Mouse (Mus musculus): ENCODE measurements around the gene Wdr38. TPM values are rescaled to one million over a fixed set of nuclear protein-coding genes. Genes with fewer than 3 reads are reported as not detected.

Wdr38 gene
- polyA plus RNA-seq, 1 experiment from 2014 or later: 1.9 TPM

DNA sequence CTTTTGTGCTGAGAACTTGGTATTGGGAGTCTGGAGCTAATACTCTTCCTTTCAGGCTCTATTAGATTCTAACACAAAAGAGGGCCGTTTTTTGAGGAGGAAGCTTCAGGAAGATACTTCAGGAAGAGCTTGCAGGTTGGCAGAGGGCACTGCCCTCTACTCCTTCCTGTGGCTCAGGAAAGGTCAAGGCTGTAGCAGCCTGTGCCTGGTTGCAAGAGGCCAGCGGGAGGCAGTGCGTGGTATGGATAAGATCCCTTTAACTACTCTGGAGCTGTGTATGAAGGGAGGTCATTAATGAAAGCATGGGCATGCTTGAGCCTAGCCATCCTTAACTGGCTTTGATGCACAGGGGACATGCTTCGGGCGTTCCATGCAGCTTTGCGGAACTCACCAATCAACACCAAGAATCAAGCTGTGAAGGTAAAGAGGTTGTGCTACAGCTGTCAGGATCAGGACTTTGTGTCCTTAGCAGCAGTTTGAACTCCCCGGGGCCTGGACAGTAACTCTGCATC, 15.5 kb downstream of the Wdr38 start:
- H3K27me3 ChIP-seq (ENCODE audit: poor library complexity, severe bottlenecking): no peaks in the 10 kb centered on the region
- H3K4me1 ChIP-seq: peaks cover 21% of the 10 kb centered on the region
- H3K36me3 ChIP-seq (replicated peaks): peaks cover 75% of the 10 kb centered on the region
- WGBS: 88% methylated on average over 7 of the region's 7 CpGs
- H3K9me3 ChIP-seq: no peaks in the 10 kb centered on the region
- no peak overlapping the region for H3K27ac ChIP-seq
- H3K4me3 ChIP-seq: no peak overlapping the region
- DNase-seq (ENCODE audit: extremely low spot score, low spot score): no peak

DNA sequence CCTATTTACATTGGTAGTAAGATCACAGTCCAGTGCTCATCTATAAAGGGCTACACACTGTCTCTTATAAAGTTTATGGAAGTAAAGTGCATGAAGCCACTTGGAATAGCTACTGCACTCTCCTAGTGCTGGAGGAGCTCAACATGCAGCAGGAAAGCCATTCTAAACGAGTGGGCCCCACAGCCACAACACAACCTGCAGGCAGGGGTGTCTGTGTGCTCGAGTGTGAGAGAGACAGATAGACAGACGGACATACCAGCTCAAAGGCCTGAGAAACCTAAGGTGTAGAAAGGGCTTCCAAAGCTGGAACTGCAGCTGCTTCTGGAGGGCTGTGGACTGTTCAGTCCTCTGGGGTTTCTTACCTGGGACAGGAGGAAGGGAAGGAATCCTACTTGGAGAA, 19.3 kb downstream of the Wdr38 start:
- WGBS: 79% methylated on average over 3 of the region's 3 CpGs
- DNase-seq (ENCODE audit: extremely low spot score, low spot score): no peak
- H3K9me3 ChIP-seq: no peaks in the 10 kb centered on the region
- H3K36me3 ChIP-seq (replicated peaks): peaks cover 99% of the 10 kb centered on the region
- no peak overlapping the region for H3K4me3 ChIP-seq
- H3K27ac ChIP-seq: no peak overlapping the region
- no peaks in the 10 kb centered on the region for H3K4me1 ChIP-seq
- H3K27me3 ChIP-seq (ENCODE audit: poor library complexity, severe bottlenecking): no peaks in the 10 kb centered on the region

DNA sequence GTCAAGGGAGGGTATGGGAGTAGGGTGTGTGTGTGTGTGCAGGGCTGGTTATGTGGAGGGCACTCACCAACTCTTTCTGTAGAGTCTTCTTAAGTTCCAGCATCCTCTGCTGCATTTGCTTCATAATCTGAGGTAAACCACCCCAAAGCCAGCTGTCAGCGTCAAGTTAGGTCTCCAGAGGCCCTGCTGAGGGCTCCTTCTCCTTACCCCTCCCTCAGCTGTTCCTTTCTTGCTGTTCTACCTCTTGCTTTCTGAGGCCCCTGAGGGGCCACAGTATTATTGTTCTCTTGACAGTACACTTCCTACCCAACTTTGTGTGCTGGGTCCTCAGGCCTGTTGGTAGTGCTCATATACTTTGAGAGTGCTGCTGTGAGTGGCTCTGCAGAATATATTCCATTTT, 22.7 kb downstream of the Wdr38 start:
- no peaks in the 10 kb centered on the region for H3K27me3 ChIP-seq (ENCODE audit: poor library complexity, severe bottlenecking)
- peaks cover 97% of the 10 kb centered on the region for H3K36me3 ChIP-seq (replicated peaks)
- no peaks in the 10 kb centered on the region for H3K4me1 ChIP-seq
- no peak overlapping the region for H3K4me3 ChIP-seq
- H3K27ac ChIP-seq: no peak overlapping the region
- WGBS: 91% methylated on average over 1 of the region's 1 CpGs
- H3K9me3 ChIP-seq: no peaks in the 10 kb centered on the region
- no peak for DNase-seq (ENCODE audit: extremely low spot score, low spot score)

DNA sequence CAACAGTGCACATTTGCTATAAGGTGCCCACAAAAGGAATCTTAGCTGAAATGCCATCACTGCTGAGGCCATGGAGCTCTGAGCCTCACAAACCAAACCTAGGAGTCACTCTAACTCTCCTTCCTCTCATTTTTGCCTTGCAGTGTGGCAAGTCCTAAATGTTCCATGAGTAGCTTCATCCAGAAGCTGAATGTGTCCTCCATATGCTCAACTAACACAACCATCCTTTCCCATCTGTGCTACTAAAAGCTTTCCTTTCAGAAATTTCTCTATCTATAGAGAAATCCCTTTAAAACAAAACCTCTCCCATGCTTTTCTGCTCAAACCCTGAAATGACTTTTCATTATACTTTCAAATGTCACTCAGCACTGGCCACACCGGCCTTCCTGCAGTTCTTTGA, 34.3 kb downstream of the Wdr38 start:
- Histone ChIP-seq H3K9me3 (no peaks in the 10 kb centered on the region), H3K4me1 (no peaks in the 10 kb centered on the region), H3K4me3 (no peak overlapping the region), H3K27ac (no peak overlapping the region), H3K36me3 (replicated peaks) (peaks cover 88% of the 10 kb centered on the region), H3K27me3 (ENCODE audit: poor library complexity, severe bottlenecking) (no peaks in the 10 kb centered on the region)
- WGBS: 95% methylated on average over 1 of the region's 1 CpGs
- no peak for DNase-seq (ENCODE audit: extremely low spot score, low spot score)

DNA sequence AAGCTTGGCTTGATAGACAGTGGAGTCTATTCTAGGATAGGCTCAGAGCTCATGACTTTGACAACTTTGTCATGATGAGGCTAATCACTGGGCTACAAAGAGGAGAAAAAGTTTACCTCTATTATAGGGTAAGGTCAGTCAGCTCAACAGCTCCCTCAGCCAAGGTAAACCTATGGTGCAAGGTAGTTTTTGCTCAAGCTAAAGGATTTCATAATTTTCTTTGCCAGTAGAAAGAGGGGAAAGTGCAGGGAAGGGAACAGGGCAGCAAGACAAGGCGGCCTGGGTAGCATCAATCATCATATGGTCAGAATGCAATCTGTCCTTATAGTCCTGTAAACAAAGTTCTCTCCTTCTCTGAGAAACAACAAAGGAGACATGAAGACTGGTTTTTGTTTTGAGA, 42.9 kb downstream of the Wdr38 start:
- no peak for DNase-seq (ENCODE audit: extremely low spot score, low spot score)

DNA sequence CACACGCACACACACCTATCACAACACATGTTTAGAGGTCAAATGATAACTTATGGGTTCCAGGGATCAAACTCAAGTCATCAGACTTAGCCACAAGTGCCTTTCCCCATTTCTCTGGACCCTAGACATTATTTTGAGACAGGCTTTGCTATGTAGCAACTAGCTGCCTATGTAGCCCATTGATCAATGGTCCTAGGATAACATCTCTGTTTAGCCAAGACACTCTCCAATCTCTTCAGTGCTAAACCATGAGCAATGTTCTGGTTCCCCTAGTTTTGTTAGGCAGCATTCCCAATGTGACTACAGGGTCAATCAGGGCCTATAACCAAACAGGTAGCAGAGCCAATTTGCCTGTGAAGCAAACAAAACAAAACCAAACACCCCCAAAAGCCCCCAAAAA, 51.2 kb downstream of the Wdr38 start:
- Histone ChIP-seq H3K36me3 (replicated peaks) (peaks cover 98% of the 10 kb centered on the region), H3K27me3 (ENCODE audit: poor library complexity, severe bottlenecking) (no peaks in the 10 kb centered on the region), H3K9me3 (no peaks in the 10 kb centered on the region), H3K4me3 (no peak overlapping the region), H3K4me1 (no peaks in the 10 kb centered on the region), H3K27ac (no peak overlapping the region)
- 96% methylated on average over 1 of the region's 1 CpGs for WGBS
- DNase-seq (ENCODE audit: extremely low spot score, low spot score): no peak

More for the DNA sequence above, 42.9 kb downstream of the Wdr38 start:
- H3K27me3 ChIP-seq (ENCODE audit: poor library complexity, severe bottlenecking): no peaks in the 10 kb centered on the region
- H3K27ac ChIP-seq: no peak overlapping the region
- peaks cover 85% of the 10 kb centered on the region for H3K36me3 ChIP-seq (replicated peaks)
- no peaks in the 10 kb centered on the region for H3K4me1 ChIP-seq
- no peaks in the 10 kb centered on the region for H3K9me3 ChIP-seq
- no peak overlapping the region for H3K4me3 ChIP-seq
- WGBS: 92% methylated on average over 1 of the region's 1 CpGs

Other genes starting within 250 kb of the Wdr38 start
- 4.2 and 4.8 TPM in 2 replicates for gene Nr6a1, start 69.8 kb upstream of the Wdr38 start, polyA plus RNA-seq (2016; fragmentation: Nextera tagmentation; extraction: Ambion mirVana)
- 1.2 and 1.7 TPM in 2 replicates for gene Olfml2a, start 65.5 kb upstream of the Wdr38 start, polyA plus RNA-seq (2016; fragmentation: Nextera tagmentation; extraction: Ambion mirVana)
- gene Arpc5l, start 7.9 kb downstream of the Wdr38 start, polyA plus RNA-seq (2016; fragmentation: Nextera tagmentation; extraction: Ambion mirVana): 126 and 131 TPM in 2 replicates
- 1,010 and 1,015 TPM in 2 replicates for gene Rpl35, start 8.1 kb downstream of the Wdr38 start, polyA plus RNA-seq (2016; fragmentation: Nextera tagmentation; extraction: Ambion mirVana)
- gene Golga1, start 68.1 kb downstream of the Wdr38 start, polyA plus RNA-seq (2016; fragmentation: Nextera tagmentation; extraction: Ambion mirVana): 22.7 and 24.0 TPM in 2 replicates
- 9.2 and 10.4 TPM in 2 replicates for gene Scai, start 193.3 kb downstream of the Wdr38 start, polyA plus RNA-seq (2016; fragmentation: Nextera tagmentation; extraction: Ambion mirVana)
- 72.2 and 76.8 TPM in 2 replicates for gene Ppp6c, start 229.0 kb downstream of the Wdr38 start, polyA plus RNA-seq (2016; fragmentation: Nextera tagmentation; extraction: Ambion mirVana)

All from forebrain, embryonic 10.5 days (tissue).